Mouse (Mus musculus) G1E (cell line): ENCODE data around the gene Dcaf5. TPM values are rescaled to one million over a fixed set of nuclear protein-coding genes. Genes with fewer than 3 reads are reported as not detected.

Source experiments
- ATAC-seq: 2 replicates; pipeline ENCODE4 v1.8.0; 2016; ENCODE audit warnings: mild to moderate bottlenecking; ENCODE audit not compliant: insufficient number of reproducible peaks, poor library complexity, low FRiP score, severe bottlenecking; ENCODE audit errors: extremely low read depth
- DNase-seq: peaks from one replicate; pipeline ENCODE4 v3.0.0; 2012; ENCODE audit warnings: low spot score
- H3K27me3 ChIP-seq: 2 replicates; pipeline ENCODE4 v1.6.1; 2012; ENCODE audit warnings: mild to moderate bottlenecking, low read length, inconsistent platforms; ENCODE audit not compliant: insufficient read depth
- H3K36me3 ChIP-seq: replicated peaks from 2 replicates; pipeline ENCODE3; 2012; ENCODE audit warnings: mild to moderate bottlenecking, inconsistent platforms
- H3K4me1 ChIP-seq: 2 replicates; pipeline ENCODE4 v1.6.1; 2012; ENCODE audit warnings: low read depth, low read length, inconsistent platforms, mixed read lengths; ENCODE audit not compliant: insufficient read depth
- H3K4me3 ChIP-seq: 2 replicates; pipeline ENCODE4 v1.5.1; 2012; ENCODE audit warnings: low read depth, mild to moderate bottlenecking, inconsistent platforms, low read length, moderate library complexity, mixed read lengths
- H3K9me3 ChIP-seq: replicated peaks from 2 replicates; pipeline ENCODE4 v1.6.1; 2012; ENCODE audit warnings: inconsistent platforms
- CTCF ChIP-seq: IDR thresholded peaks from 2 replicates; pipeline ENCODE4 v1.5.1; 2012; ENCODE audit warnings: low read depth, low read length, inconsistent platforms, mixed read lengths
- GATA1 ChIP-seq: IDR thresholded peaks from 2 replicates; pipeline ENCODE4 v1.6.1; 2012; ENCODE audit warnings: borderline replicate concordance, low read length, inconsistent platforms, mixed read lengths
- GATA2 ChIP-seq: IDR thresholded peaks from 2 replicates; pipeline ENCODE4 v1.6.1; 2012; ENCODE audit warnings: low read depth, low read length, inconsistent platforms, borderline replicate concordance
- POLR2AphosphoS5 ChIP-seq: IDR thresholded peaks from 2 replicates; pipeline ENCODE4 v1.6.1; 2012; ENCODE audit warnings: low read depth, low read length, inconsistent platforms; ENCODE audit not compliant: insufficient replicate concordance
- TAL1 ChIP-seq: conservative IDR thresholded peaks from 2 replicates; pipeline ENCODE4 v1.6.1; 2012; ENCODE audit warnings: low read depth, low read length, inconsistent platforms, mixed read lengths
- polyA plus RNA-seq: library from polyadenylated mRNA; stranded (reverse); fragments of >175 nt; gene quantifications from 2 replicates; pipeline ENCODE4 v1.2.3, GENCODE M21; 2012
- total RNA-seq, 2 experiments: library from RNA; stranded (forward) in 1 of 2; stranded (reverse) in 1 of 2; fragments of 200-1000 nt in 1 of 2; fragments of >200 nt in 1 of 2; fragmentation: Nextera tagmentation in 1 of 2; gene quantifications; 2 replicates each; pipeline ENCODE4 v1.2.3; 2014 to 2017

Dcaf5 gene
- total and polyA plus RNA-seq, 3 experiments: 25.6 to 47.2 (median 26.7) TPM

DNA sequence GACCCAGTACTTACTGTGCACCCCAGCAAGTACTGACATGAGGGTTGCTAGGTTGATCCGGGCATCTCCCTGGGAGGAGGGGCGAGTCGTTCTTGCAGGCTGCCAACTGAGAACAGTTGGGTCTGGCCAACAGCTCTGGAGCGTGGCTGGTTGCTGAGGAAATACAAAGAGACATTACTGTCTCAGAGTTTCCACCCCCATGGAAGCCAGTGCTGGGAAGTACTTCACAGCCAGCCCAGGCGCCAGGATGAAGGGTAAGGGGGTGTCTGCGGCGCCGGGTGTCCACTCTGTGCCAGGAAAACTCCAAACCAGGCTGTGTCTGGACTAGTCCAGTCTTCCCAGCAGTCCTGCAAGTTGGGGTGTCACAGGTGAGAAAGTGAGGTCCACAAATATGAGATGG lies 145.4 kb downstream of the Dcaf5 start:
- no peaks in the 10 kb centered on the region for H3K4me1 ChIP-seq
- H3K9me3 ChIP-seq: no peaks in the 10 kb centered on the region
- H3K36me3 ChIP-seq: no peaks in the 10 kb centered on the region
- H3K4me3 ChIP-seq: no peak overlapping the region
- TF ChIP-seq CTCF (no peak), POLR2AphosphoS5 (no peak), GATA2 (no peak), TAL1 (no peak), GATA1 (no peak)
- DNase-seq (no peak), ATAC-seq (no peak)
- peaks cover 23% of the 10 kb centered on the region for H3K27me3 ChIP-seq

GRCm38 (mm10) chr12:80290483-80290882 lies 145.9 kb downstream of the Dcaf5 start:
- ATAC-seq (no peak), DNase-seq (no peak)
- H3K27me3 ChIP-seq: peaks cover 24% of the 10 kb centered on the region
- no peak overlapping the region for H3K4me3 ChIP-seq
- TF ChIP-seq GATA1: no peak
- TF ChIP-seq GATA2: no peak
- TF ChIP-seq TAL1: no peak
- H3K9me3 ChIP-seq: no peaks in the 10 kb centered on the region
- H3K36me3 ChIP-seq: no peaks in the 10 kb centered on the region
- no peaks in the 10 kb centered on the region for H3K4me1 ChIP-seq

DNA sequence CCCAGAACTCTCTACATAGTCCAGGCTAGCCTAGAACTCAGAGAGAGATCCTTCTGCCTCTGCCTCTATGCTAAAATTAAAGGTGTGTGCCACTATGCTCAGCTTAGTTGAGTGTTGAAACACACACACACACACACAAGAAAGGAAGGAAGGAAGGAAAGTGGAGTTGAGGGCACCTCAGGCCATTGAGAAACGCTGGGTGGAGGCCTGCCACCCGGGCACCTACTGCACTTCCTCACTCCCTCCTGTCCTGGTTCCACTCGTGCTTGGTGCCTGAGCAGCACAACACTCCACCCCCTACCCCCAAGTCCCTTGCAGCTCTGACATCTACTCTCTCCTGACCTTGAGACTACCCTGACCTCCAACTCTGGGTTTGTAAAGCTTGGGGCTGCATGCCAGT lies 146.7 kb downstream of the Dcaf5 start:
- H3K36me3 ChIP-seq: no peaks in the 10 kb centered on the region
- DNase-seq: no peak
- no peaks in the 10 kb centered on the region for H3K4me1 ChIP-seq
- no peak for ATAC-seq
- no peak for TF ChIP-seq POLR2AphosphoS5
- TF ChIP-seq CTCF: no peak
- no peak for TF ChIP-seq GATA1
- no peak for TF ChIP-seq TAL1
- H3K27me3 ChIP-seq: peaks cover 29% of the 10 kb centered on the region
- H3K9me3 ChIP-seq: no peaks in the 10 kb centered on the region
- H3K4me3 ChIP-seq: no peak overlapping the region

GRCm38 (mm10) chr12:80285890-80286289 lies 150.5 kb downstream of the Dcaf5 start:
- 0 out of 2 replicates have a peak, but pooled peaks cover 4% of the 10 kb centered on the region for H3K4me1 ChIP-seq
- DNase-seq (no peak), ATAC-seq (no peak)
- no peak overlapping the region for H3K4me3 ChIP-seq
- TF ChIP-seq POLR2AphosphoS5 (no peak), GATA2 (no peak), TAL1 (no peak)
- H3K9me3 ChIP-seq: no peaks in the 10 kb centered on the region
- H3K36me3 ChIP-seq: no peaks in the 10 kb centered on the region
- peaks cover 27% of the 10 kb centered on the region for H3K27me3 ChIP-seq

Other genes with a start within 250 kb of the Dcaf5 start
- gene Actn1, start 176.2 kb downstream of the Dcaf5 start, total RNA-seq (2014; fragmentation: Nextera tagmentation): 0.83 and 2.3 TPM in 2 replicates
- 0.12 and 0.38 TPM in 2 replicates for gene Actn1, start 176.2 kb downstream of the Dcaf5 start, total RNA-seq (2017)
- 0.40 and 0.61 TPM in 2 replicates for gene Actn1, start 176.2 kb downstream of the Dcaf5 start, polyA plus RNA-seq
- 32.4 and 33.0 TPM in 2 replicates for gene Exd2, start 26.5 kb upstream of the Dcaf5 start, total RNA-seq (2014; fragmentation: Nextera tagmentation)
- gene Exd2, start 26.5 kb upstream of the Dcaf5 start, total RNA-seq (2017): 21.4 and 21.8 TPM in 2 replicates
- 3.5 and 5.9 TPM in 2 replicates for gene Exd2, start 26.5 kb upstream of the Dcaf5 start, polyA plus RNA-seq
- not detected in 2 replicates for gene Galnt16, start 81.7 kb upstream of the Dcaf5 start, total RNA-seq (2014; fragmentation: Nextera tagmentation)
- gene Galnt16, start 81.7 kb upstream of the Dcaf5 start, total RNA-seq (2017): 0.06 and 0.27 TPM in 2 replicates
- 0.01 TPM in 1 of 2 replicates, not detected in the other for gene Galnt16, start 81.7 kb upstream of the Dcaf5 start, polyA plus RNA-seq
- gene Slc39a9, start 207.3 kb upstream of the Dcaf5 start, total RNA-seq (2014; fragmentation: Nextera tagmentation): 55.5 and 58.1 TPM in 2 replicates
- gene Slc39a9, start 207.3 kb upstream of the Dcaf5 start, total RNA-seq (2017): 17.9 and 22.5 TPM in 2 replicates
- 15.3 and 19.0 TPM in 2 replicates for gene Slc39a9, start 207.3 kb upstream of the Dcaf5 start, polyA plus RNA-seq
- 121 and 208 TPM in 2 replicates for gene Erh, start 207.7 kb upstream of the Dcaf5 start, total RNA-seq (2014; fragmentation: Nextera tagmentation)
- 207 and 279 TPM in 2 replicates for gene Erh, start 207.7 kb upstream of the Dcaf5 start, total RNA-seq (2017)
- 43.7 and 74.3 TPM in 2 replicates for gene Erh, start 207.7 kb upstream of the Dcaf5 start, polyA plus RNA-seq